Mouse (Mus musculus): Measurements from ENCODE around the gene Wbp4. TPM values are rescaled to one million over a fixed set of nuclear protein-coding genes. Genes with fewer than 3 reads are reported as not detected.
"Not testable (repeated sequence)": the region's sequence is repeated elsewhere in the genome, so short reads cannot be mapped to it uniquely, and the experiment has no call there.

The Wbp4 gene
- polyA plus RNA-seq, 1 experiment from 2014 or later = 51.1 TPM

DNA sequence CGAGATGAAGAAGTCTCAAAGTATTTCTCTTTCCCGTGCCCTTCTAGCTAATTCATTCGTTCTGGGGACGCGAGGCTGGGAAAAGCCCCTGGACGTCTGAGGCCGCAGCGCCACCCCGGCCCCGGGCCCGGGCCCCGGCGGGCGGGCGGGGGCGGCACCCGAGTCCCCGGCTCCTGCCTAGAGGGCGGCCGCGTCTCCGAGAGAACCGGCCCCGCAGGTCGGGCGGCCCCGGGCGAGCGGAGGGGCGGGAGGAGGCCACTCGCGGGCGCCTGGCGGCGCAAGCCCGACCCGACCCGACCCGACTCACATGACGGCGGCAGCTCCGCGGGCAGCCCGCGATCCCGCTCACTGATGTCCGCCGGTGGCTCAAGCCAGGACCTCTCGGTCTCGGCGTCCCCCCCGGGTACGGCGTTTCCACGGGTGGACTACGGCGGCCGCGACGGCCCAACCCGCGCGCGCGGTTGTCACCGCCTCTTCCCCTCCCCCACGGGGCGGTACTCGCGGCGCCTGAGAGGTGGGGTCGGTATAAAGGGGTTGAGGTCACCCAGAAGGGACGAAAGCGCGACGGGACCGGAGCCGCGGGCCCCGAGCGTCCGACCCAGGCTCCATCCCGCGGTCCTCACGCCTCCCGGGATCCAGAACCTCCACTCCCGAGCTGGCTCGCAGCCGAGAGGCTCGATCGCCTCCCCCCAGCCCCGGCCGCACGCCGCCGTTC is 539 bp downstream of the Wbp4 start, which contains the start of gene Elf1:
Gene Elf1, plus strand, starts transcription at position 571 of the 715 bp plus-strand sequence.
- ATAC-seq (ENCODE audit: low FRiP score) = peak; percentile 86
- H3K4me2 ChIP-seq (replicated peaks) = peak within 1 kb of the TSS; percentile 63
- peaks cover 20% of the 10 kb centered on the region for H3K36me3 ChIP-seq
- under 1% methylated on average over 94 of the region's 96 CpGs for WGBS
- H3K27me3 ChIP-seq = no peaks in the 10 kb centered on the region
- peaks cover 23% of the 10 kb centered on the region for H3K4me1 ChIP-seq
- peak within 1 kb of the TSS; percentile 94 for H3K4me3 ChIP-seq
- peak within 1 kb of the TSS; percentile 93 for H3K9ac ChIP-seq
- H3K27ac ChIP-seq = peak within 1 kb of the TSS; percentile 100
- H3K9me3 ChIP-seq (replicated peaks) = no peaks in the 10 kb centered on the region

DNA sequence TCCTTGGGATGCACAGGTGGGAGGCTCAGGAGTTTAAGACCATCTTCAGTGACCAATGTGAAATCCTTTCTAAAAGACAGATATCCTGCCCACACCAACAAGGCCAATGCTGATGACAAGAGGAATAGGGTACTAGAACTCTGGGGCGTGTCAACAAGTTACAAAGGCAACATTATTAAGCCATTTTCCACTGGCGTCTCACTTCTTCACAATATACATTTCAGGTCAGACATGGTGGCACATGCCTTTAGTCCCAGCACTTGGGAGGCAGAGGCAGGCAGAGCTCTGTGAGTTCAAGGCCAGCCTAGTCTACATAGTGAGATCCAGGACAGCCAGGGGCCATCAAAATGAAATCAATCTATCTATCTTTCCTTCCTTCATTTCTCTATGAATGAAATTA is 7.9 kb downstream of the Wbp4 start:
- no peak for ATAC-seq (ENCODE audit: low FRiP score)
- Histone ChIP-seq H3K27ac (no peak overlapping the region), H3K4me3 (no peak overlapping the region), H3K4me1 (no peaks in the 10 kb centered on the region), H3K9ac (no peak overlapping the region), H3K36me3 (peaks cover 79% of the 10 kb centered on the region), H3K4me2 (replicated peaks) (no peak overlapping the region), H3K27me3 (no peaks in the 10 kb centered on the region), H3K9me3 (replicated peaks) (no peaks in the 10 kb centered on the region)
- 91% methylated on average over 2 of the region's 2 CpGs for WGBS

DNA sequence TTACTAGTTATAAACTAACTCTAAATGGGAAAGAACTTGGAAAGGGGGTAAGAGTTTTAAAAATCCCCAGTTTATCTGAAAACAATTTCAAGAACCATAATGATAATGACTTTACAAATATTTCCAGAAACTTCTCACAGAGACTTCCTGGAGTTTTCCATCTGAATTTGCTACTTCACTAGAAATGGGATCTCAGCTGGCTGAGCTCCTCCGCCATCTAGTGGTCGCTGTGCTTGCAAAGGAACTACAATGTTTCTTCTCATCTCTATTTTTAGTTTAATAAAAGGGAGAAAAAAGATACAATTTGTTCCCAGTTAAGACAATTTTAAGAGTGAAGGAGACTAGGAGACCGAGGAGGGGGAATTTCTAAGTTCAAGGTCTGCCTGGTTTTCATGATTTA is 13.7 kb downstream of the Wbp4 start:
- no peak overlapping the region for H3K27ac ChIP-seq
- no peak overlapping the region for H3K4me3 ChIP-seq
- H3K4me2 ChIP-seq (replicated peaks) = no peak overlapping the region
- H3K27me3 ChIP-seq = no peaks in the 10 kb centered on the region
- peaks cover 78% of the 10 kb centered on the region for H3K36me3 ChIP-seq
- ATAC-seq (ENCODE audit: low FRiP score) = no peak
- H3K4me1 ChIP-seq = no peaks in the 10 kb centered on the region
- H3K9me3 ChIP-seq (replicated peaks) = no peaks in the 10 kb centered on the region
- H3K9ac ChIP-seq = no peak overlapping the region
- 28% methylated on average over 3 of the region's 3 CpGs for WGBS

DNA sequence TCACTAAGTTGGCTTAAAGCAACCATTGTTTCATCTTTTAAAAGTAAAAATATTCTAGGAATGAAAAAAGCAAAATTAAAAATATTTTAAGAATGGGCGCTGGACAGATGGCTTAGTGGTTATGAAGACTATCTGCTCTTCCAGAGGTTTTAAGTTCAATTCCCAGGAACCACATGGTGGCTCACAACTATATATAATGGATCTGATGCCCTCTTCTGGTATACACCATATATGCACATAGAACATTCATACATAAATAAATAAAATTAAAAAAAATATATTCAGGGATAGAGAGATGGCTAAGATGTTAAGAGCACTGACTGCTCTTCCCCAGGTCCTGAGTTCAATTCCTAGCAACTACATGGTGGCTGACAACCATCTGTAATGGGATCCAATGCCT is 15.7 kb downstream of the Wbp4 start:
- H3K27me3 ChIP-seq = no peaks in the 10 kb centered on the region
- WGBS = 91% methylated on average over 1 of the region's 1 CpGs
- peaks cover 75% of the 10 kb centered on the region for H3K36me3 ChIP-seq
- no peak overlapping the region for H3K4me3 ChIP-seq
- H3K4me2 ChIP-seq (replicated peaks) = no peak overlapping the region
- H3K9ac ChIP-seq = no peak overlapping the region
- H3K9me3 ChIP-seq (replicated peaks) = no peaks in the 10 kb centered on the region
- no peak overlapping the region for H3K27ac ChIP-seq
- H3K4me1 ChIP-seq = no peaks in the 10 kb centered on the region
- ATAC-seq (ENCODE audit: low FRiP score) = no peak

DNA sequence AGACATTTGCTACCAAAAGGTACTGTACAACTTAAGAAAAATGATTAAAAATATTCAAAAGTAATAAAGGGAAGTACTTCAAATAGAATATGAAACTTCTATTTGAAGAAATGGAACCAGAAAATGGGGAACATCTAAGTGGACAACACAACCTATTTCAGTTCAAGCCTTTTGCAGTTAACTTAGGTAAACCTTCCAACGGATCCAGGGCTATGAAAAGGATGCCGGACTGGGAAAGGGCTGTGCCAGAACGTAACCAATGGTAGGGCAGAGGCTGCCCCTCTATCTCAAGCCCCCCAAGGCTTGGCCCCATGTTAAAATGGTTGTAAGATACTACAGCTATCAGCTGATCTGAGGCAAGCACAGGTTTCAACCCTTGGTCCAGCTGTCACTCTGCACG is 20.3 kb downstream of the Wbp4 start:
- Histone ChIP-seq H3K4me1 (no peaks in the 10 kb centered on the region), H3K27me3 (no peaks in the 10 kb centered on the region), H3K4me2 (replicated peaks) (no peak overlapping the region), H3K9ac (no peak overlapping the region), H3K36me3 (peaks cover 42% of the 10 kb centered on the region), H3K27ac (no peak overlapping the region), H3K9me3 (replicated peaks) (no peaks in the 10 kb centered on the region), H3K4me3 (no peak overlapping the region)
- no peak for ATAC-seq (ENCODE audit: low FRiP score)
- WGBS = 93% methylated on average over 4 of the region's 4 CpGs

DNA sequence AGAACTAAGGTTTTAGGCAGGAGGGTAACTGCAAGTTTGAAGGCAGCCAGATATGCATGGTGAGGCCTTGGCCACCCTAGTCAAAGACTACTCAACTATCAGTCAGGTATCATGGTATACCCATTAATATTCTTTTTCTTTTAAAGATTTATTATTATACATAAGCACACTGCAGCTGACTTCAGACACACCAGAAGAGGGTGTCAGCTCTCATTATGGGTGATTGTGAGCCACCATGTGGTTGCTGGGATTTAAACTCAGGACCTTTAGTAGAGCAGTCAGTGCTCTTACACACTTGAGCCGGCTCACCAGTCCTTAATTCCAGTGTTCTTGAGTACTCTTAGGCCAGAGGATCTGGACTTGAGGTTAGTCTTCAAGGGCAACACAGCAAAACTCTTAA is 20.9 kb downstream of the Wbp4 start:
- Histone ChIP-seq H3K4me1 (no peaks in the 10 kb centered on the region), H3K36me3 (peaks cover 36% of the 10 kb centered on the region), H3K27ac (no peak overlapping the region), H3K4me3 (no peak overlapping the region), H3K9me3 (replicated peaks) (no peaks in the 10 kb centered on the region), H3K4me2 (replicated peaks) (no peak overlapping the region), H3K27me3 (no peaks in the 10 kb centered on the region), H3K9ac (no peak overlapping the region)
- no peak for ATAC-seq (ENCODE audit: low FRiP score)
- 88% methylated on average over 1 of the region's 1 CpGs for WGBS

DNA sequence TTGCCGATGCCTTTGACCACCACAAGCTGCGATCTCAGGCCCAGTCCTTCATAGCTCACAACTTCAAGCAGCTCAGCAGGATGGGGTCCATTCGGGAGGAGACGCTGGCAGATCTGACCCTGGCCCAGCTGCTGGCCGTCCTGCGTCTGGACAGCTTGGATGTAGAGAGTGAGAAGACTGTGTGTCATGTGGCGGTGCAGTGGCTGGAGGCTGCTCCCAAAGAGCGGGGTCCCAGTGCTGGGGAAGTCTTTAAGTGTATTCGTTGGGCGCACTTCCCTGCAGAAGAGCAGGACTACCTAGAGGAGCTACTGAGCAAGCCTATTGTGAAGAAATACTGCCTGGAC is 28.8 kb downstream of the Wbp4 start:
- not testable (repeated sequence) for H3K9me3 ChIP-seq (replicated peaks); H3K9ac ChIP-seq; H3K4me3 ChIP-seq; H3K4me1 ChIP-seq; H3K4me2 ChIP-seq (replicated peaks); H3K36me3 ChIP-seq; H3K27ac ChIP-seq; ATAC-seq (ENCODE audit: low FRiP score); H3K27me3 ChIP-seq
- 95% methylated on average over 7 of the region's 10 CpGs for WGBS

DNA sequence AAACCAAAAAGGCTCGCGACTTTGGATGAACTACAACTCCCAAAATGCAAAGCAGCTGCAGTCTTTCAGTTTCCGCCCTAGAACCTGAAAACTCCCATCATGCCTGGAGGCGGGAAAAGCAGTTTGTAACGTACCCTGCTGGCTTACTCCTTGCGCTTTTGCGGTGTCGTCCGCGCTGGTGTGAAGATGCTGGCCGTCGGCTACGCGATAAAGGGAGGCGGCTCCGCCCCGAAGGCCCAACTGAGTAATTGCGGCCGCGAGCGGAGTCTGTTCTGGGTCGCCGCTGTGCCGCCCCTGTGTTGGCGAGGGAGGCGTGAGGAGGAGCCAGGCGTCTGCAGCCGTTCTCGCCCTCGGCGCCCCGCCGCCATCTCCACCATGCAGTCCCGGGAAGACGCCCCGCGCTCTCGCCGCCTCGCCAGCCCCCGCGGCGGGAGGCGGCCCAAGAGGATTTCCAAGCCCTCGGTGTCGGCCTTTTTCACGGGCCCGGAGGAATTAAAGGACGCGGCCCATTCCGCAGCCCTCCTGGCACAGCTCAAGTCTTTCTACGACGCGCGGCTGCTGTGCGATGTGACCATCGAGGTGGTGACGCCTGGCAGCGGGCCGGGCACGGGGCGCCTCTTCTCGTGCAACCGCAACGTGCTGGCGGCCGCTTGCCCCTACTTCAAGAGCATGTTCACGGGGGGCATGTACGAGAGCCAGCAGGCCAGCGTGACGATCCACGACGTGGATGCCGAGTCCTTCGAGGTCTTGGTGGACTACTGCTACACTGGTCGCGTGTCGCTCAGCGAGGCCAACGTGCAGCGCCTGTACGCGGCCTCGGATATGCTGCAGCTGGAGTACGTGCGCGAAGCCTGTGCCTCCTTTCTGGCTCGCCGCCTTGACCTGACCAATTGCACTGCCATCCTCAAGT is 29.4 kb downstream of the Wbp4 start, which contains the start of gene Kbtbd6:
Gene Kbtbd6, plus strand, starts transcription at position 155 of the 910 bp plus-strand sequence.
- H3K9ac ChIP-seq = peak within 1 kb of the TSS; percentile 61
- H3K4me3 ChIP-seq = peak within 1 kb of the TSS; percentile 57
- H3K4me1 ChIP-seq; H3K9me3 ChIP-seq (replicated peaks); H3K27me3 ChIP-seq; H3K27ac ChIP-seq; H3K36me3 ChIP-seq: not testable (repeated sequence)
- 18% methylated on average over 42 of the region's 89 CpGs for WGBS
- peak; percentile 88 for ATAC-seq (ENCODE audit: low FRiP score)
- H3K4me2 ChIP-seq (replicated peaks) = peak within 1 kb of the TSS; percentile 67

DNA sequence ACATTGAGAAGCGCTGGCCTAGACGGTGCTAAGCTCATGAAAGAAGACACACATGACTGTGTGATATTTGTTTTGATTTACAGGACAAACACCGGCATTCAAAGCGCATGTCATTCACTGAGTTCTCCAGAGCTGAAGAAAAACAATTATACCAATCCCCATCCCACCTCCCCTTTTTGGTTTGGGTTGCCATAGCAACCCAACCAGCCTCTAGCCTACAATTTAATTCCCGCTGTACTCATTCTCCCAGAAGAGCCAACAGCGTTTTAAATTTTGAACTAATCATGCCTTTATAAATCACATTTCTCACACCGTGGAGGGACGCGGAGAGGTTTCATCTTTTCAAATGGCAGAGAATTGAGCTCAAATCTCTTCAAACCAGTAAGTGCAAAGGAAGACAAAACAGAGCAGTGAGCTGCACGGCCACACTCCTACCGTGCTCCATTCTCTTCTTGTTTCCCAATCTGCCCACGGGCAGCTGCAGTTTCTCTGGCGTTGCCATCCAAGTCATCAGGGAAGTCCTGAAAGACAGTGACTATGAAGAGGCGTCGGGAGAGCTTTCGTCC is 36.2 kb downstream of the Wbp4 start:
- WGBS = 34% methylated on average over 16 of the region's 16 CpGs
- peak overlapping the region; percentile 16 for H3K4me3 ChIP-seq

DNA sequence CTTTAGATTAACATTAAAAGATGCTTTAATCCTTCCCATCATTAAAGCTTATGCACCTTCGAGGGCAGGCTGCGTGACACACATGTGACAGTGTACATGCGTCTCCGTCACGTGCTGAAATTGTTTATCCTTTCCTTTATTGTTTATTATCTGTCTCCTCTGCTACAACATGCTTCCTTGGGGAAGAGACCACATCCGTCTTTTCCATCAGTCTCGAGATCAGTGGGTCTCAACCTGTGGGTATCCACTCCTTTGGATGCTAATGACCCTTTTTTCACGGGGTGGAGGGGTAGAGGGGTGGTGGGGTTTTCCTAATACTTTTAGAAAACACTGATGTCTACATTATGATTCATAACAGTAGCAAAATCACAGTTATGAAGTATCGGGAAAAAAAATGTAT is 36.7 kb downstream of the Wbp4 start:
- ATAC-seq (ENCODE audit: low FRiP score) = peak; percentile 51
- H3K27ac ChIP-seq = no peak overlapping the region; the same call in 1 of the 2 replicates
- H3K36me3 ChIP-seq = no peaks in the 10 kb centered on the region
- no peak overlapping the region for H3K9ac ChIP-seq
- H3K27me3 ChIP-seq = no peaks in the 10 kb centered on the region
- 0 out of 2 replicates have a peak, but pooled peaks cover 3% of the 10 kb centered on the region for H3K9me3 ChIP-seq (replicated peaks)
- H3K4me2 ChIP-seq (replicated peaks) = peak overlapping the region; percentile 43
- 81% methylated on average over 9 of the region's 9 CpGs for WGBS
- peaks cover 12% of the 10 kb centered on the region for H3K4me1 ChIP-seq
- no peak overlapping the region for H3K4me3 ChIP-seq

More for the DNA sequence above, 36.2 kb downstream of the Wbp4 start:
- Histone ChIP-seq H3K27ac (peak overlapping the region; percentile 73), H3K9me3 (replicated peaks) (no peaks in the 10 kb centered on the region), H3K9ac (no peak overlapping the region), H3K4me2 (replicated peaks) (peak overlapping the region; percentile 43), H3K4me1 (peaks cover 12% of the 10 kb centered on the region), H3K27me3 (no peaks in the 10 kb centered on the region), H3K36me3 (no peaks in the 10 kb centered on the region)
- peak; percentile 89 for ATAC-seq (ENCODE audit: low FRiP score)

DNA sequence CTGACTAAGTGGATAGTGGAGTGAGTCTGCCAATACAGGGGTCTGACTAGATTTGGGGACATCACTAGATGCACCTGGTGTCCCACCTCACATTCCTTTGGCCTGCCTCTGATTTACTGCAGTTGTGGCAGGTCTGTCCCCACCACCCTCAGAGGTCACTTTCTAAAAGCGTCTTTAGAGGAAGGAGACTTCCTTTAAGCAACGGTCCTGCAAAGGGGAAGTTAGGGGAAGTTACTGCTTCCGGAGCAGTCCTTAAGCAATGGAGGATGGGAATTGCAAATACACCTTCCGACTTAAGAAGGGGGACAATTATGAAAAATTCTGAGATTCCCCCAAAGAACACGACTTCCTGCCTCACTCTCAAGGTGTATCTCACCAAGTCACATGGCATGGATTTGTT is 39.9 kb downstream of the Wbp4 start:
- Histone ChIP-seq H3K4me3 (no peak overlapping the region), H3K27me3 (no peaks in the 10 kb centered on the region), H3K9me3 (replicated peaks) (0 out of 2 replicates have a peak, but pooled peaks cover 3% of the 10 kb centered on the region), H3K36me3 (no peaks in the 10 kb centered on the region), H3K9ac (no peak overlapping the region), H3K27ac (no peak overlapping the region), H3K4me2 (replicated peaks) (no peak overlapping the region), H3K4me1 (peaks cover 12% of the 10 kb centered on the region)
- no peak for ATAC-seq (ENCODE audit: low FRiP score)
- 88% methylated on average over 5 of the region's 5 CpGs for WGBS

DNA sequence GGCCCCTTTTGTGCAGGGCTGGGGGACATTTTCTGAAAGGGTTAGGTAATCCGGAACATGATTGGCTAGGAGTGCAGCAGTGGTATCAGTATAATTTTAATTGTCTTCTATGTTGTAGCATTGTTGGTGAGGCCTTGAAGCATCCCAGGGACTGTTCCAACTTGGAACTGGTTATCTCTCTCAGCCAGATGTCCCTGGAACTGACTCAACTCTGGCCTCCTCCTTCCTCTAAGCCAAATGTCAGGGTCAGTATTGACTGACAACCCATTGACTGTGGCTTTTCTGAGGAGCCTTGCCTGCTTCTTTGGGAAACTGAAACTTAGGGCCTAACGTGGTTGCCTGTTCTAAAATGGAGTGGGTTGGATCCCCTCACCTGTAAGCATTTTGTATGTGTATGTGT is 40.7 kb downstream of the Wbp4 start:
- no peak overlapping the region for H3K9ac ChIP-seq
- no peak overlapping the region for H3K4me3 ChIP-seq
- H3K27ac ChIP-seq = no peak overlapping the region
- H3K9me3 ChIP-seq (replicated peaks) = 0 out of 2 replicates have a peak, but pooled peaks cover 3% of the 10 kb centered on the region
- ATAC-seq (ENCODE audit: low FRiP score) = no peak
- WGBS = 88% methylated on average over 2 of the region's 2 CpGs
- H3K4me2 ChIP-seq (replicated peaks) = no peak overlapping the region
- no peaks in the 10 kb centered on the region for H3K27me3 ChIP-seq
- no peaks in the 10 kb centered on the region for H3K36me3 ChIP-seq
- H3K4me1 ChIP-seq = peaks cover 11% of the 10 kb centered on the region
